Mouse (Mus musculus) kidney, adult 9 months (tissue): Measurements from ENCODE around the gene Necap1.

Experiments
- DNase-seq: peaks from one replicate; pipeline ENCODE4 v3.0.0; 2022

Gene Necap1

DNA sequence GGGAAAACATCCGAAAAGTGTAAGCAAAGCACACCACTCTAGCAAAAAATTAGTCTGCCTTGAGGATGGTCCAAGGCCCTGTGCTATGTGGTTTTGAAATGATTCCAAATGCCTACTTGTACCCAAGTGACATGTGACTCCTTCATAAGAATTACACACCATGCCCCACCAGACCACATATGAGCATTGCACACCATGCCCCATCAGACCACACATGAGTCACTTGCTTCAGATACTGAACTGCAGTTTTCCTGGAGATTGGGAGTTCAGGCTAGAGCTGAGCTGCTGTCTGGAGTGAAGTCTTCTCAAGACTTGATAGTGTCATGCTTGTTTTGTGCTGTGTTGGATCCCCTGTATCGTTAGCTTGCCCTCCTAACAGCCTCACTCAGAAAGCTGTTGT is 15.3 kb downstream of the Necap1 start:
- DNase-seq: no peak

DNA sequence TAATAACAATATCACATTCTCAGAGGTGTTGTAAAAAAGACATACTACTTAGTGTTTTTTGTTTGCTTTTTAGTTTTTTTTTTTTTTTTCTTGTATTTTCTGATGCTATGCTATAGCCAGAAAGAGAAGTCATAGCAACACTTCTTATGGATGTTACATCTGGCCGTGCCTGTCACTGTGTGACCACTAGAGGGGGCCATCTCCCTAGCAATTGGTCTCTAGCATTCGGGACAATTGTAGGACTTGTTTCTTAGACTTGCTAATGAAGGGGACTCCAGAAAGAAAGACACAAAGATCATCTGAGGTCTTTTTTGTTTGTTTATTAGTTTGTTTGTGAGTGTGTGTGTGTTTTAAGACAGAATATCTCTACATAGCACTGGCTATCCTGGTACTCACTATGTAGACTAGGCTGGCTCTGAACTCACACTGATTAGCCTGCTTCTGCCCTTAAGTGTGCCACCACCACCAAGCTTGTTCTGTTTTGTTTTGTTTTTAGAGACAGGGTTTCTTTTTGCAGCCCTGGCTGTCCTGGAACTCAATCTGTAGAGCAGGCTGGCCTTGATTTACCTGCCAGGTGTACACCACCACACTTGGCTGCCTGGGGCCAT is 18.3 kb downstream of the Necap1 start:
- peak; percentile 52 for DNase-seq

DNA sequence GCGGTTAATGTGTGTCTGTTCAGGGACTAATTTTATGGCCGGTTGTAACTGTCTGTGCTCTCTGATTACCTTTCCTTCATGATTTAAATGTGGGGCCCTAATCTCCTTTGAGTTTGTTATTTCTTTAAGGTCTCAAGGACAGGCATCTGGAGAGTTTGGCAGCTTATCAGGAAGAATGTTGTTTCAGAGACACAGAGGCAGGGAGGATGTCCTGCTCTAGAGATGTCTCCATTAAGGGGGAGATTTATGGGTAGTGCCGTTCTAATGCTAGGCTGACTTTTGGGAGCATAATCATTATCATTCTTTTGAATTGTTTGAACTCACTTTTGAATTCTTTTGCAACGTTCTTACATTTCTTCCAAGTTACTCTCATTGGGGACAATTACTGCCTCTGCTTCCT is 45.6 kb downstream of the Necap1 start:
- DNase-seq: no peak

DNA sequence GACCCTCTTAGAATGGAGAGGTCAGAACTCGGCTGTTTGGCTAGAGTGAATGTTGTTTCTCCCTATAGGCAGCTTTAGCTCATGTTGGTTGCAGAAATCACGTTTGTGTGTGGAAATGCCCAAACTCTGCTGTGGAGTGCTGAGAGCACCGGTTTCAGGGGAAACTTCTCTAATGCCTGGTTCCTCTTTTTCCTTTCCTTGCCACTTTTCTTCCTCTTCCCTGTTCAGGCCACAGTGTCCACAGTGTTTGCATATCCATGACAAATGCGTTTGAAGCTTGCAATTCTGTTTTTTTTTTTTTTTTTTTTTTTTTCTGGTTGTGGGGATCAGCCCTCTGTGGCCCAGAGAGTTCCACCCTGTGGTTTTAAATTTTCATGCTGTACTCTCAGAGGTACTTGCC is 47.2 kb downstream of the Necap1 start, which contains the start of gene Clec4a1:
Gene Clec4a1, plus strand, starts transcription at position 398 of the 400 bp plus-strand sequence.
- no peak for DNase-seq

DNA sequence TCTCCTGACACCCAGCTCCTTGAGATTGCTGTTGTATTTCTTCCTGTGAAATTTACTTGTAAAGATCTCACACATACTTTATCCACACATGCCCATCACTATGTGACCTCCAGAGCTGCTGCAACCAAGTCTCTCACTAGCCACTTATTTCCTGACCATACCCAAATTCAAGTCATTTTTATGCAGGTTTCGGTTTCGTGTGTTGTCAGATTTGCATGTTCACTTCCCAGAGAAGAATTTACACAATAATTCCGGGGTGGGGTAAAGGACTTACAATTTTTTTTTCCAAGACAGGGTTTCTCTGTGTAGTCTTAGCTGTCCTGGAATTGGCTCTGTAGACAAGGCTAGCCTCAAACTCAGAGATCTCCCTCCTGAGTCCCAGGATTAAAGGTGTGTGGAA is 60.6 kb downstream of the Necap1 start:
- DNase-seq: no peak
